ENCODE assay signal across 8 mouse cellular contexts in genomic region chr1:23958668-23959414, GRCm38 (mm10). TPM values are rescaled to one million over a fixed set of nuclear protein-coding genes. Genes with fewer than 3 reads are reported as not detected.
DNase-seq lines count a peak whose midpoint lies in the region; ATAC-seq lines count a peak whose summit lies in the region.

No protein-coding gene starts in this region.

- no peaks in the 10 kb centered on the region for H3K9me3 ChIP-seq in heart, embryonic 10.5 days
- H3K9me3 ChIP-seq in hindbrain, embryonic 11.5 days (ENCODE audit: control insufficient read depth, low read length), result no peaks in the 10 kb centered on the region

- peaks cover 10% of the 10 kb centered on the region for H3K4me1 ChIP-seq in heart, embryonic 10.5 days
- H3K4me1 ChIP-seq in hindbrain, embryonic 11.5 days (replicated peaks; ENCODE audit: control insufficient read depth, insufficient read depth, low read length), result no peaks in the 10 kb centered on the region

- 12% methylated on average over 13 of the region's 13 CpGs for WGBS in heart, embryonic 10.5 days
- 14% methylated on average over 13 of the region's 13 CpGs for WGBS in hindbrain, embryonic 11.5 days

- peak overlapping the region; percentile 53 for H3K4me3 ChIP-seq in heart, embryonic 10.5 days
- no peak overlapping the region for H3K4me3 ChIP-seq in hindbrain, embryonic 11.5 days (ENCODE audit: low read depth, low read length)

- no peaks in the 10 kb centered on the region for H3K36me3 ChIP-seq in heart, embryonic 10.5 days
- H3K36me3 ChIP-seq in hindbrain, embryonic 11.5 days (ENCODE audit: control insufficient read depth, insufficient read depth, low read length), result no peaks in the 10 kb centered on the region

- H3K27me3 ChIP-seq in heart, embryonic 10.5 days (ENCODE audit: insufficient read depth, poor library complexity, severe bottlenecking), result no peaks in the 10 kb centered on the region
- no peaks in the 10 kb centered on the region for H3K27me3 ChIP-seq in hindbrain, embryonic 11.5 days (ENCODE audit: control insufficient read depth, insufficient read depth, low read length)

- DNase-seq in heart, embryonic 10.5 days (ENCODE audit: low spot score), result no peak
- no peak for DNase-seq in heart, postnatal 10 days
- peak; percentile 65 for DNase-seq in ZHBTc4 (ENCODE audit: low read depth, low spot score)
- peak; percentile 15 for DNase-seq in hindbrain, embryonic 11.5 days (ENCODE audit: low spot score)
- peak; percentile 22 for DNase-seq in mesoderm, embryonic 11.5 days (ENCODE audit: low read depth, low spot score)
- no peak for DNase-seq in cerebellum, adult 8-10 months
- no peak for DNase-seq in ovary, postnatal 14 days (ENCODE audit: low spot score)
- no peak for DNase-seq in cerebellum, adult 9-11 months

- no peak overlapping the region for H3K27ac ChIP-seq in heart, embryonic 10.5 days
- H3K27ac ChIP-seq in hindbrain, embryonic 11.5 days (ENCODE audit: low read depth, low read length), result no peak overlapping the region

- ATAC-seq in hindbrain, embryonic 11.5 days (ENCODE audit: low FRiP score), result no peak; the same call in 1 of the 2 replicates

- intact Hi-C loops in heart, postnatal 10 days (cut with DNase I), result no loop called here

- 0 out of 2 replicates have a peak overlapping the region, but pooled peaks have one; percentile 11 for H3K4me2 ChIP-seq in hindbrain, embryonic 11.5 days (replicated peaks; ENCODE audit: low read depth, low read length)

- H3K9ac ChIP-seq in hindbrain, embryonic 11.5 days (ENCODE audit: low read depth, low read length), result no peak overlapping the region

RNA-seq across cellular contexts. Expression of gene Smap1, which starts 36.7 kb away (rescaled TPM):
- 40.7 and 42.2 TPM in 2 replicates for polyA plus RNA-seq in heart, embryonic 10.5 days (2016; fragmentation: Nextera tagmentation; extraction: Ambion mirVana)
- 10 to 100 TPM; 42.6 to 52.3 TPM for total RNA-seq in heart, postnatal 10 days (2021)
- 59.1 and 60.9 TPM in 2 replicates for polyA plus RNA-seq in hindbrain, embryonic 11.5 days (2014; fragmentation: Nextera tagmentation; extraction: Ambion mirVana)

RNA-seq across cellular contexts. Expression of gene Sdhaf4, which starts 46.6 kb away (rescaled TPM):
- 79.6 and 84.0 TPM in 2 replicates for polyA plus RNA-seq in heart, embryonic 10.5 days (2016; fragmentation: Nextera tagmentation; extraction: Ambion mirVana)
- 10 to 100 TPM; 64.0 to 64.5 TPM for total RNA-seq in heart, postnatal 10 days (2021)
- polyA plus RNA-seq in hindbrain, embryonic 11.5 days (2014; fragmentation: Nextera tagmentation; extraction: Ambion mirVana), result 78.8 and 94.8 TPM in 2 replicates

Comparison
In these comparisons a context has a peak if more than half of its experiments do, and no peak if none do; other contexts are left out.
1. DNase-seq: peak in ZHBTc4 (single experiment), hindbrain, embryonic 11.5 days (single experiment) and mesoderm, embryonic 11.5 days (single experiment); none in heart, embryonic 10.5 days (single experiment), heart, postnatal 10 days (0 of 2), cerebellum, adult 8-10 months (single experiment), ovary, postnatal 14 days (single experiment) and cerebellum, adult 9-11 months (single experiment).